Mouse (Mus musculus): ENCODE results near the gene Btbd8. TPM values are rescaled to one million over a fixed set of nuclear protein-coding genes. Genes with fewer than 3 reads are reported as not detected.

Btbd8 gene
- polyA plus RNA-seq, 1 experiment from 2014 or later, result 11.7 TPM

DNA sequence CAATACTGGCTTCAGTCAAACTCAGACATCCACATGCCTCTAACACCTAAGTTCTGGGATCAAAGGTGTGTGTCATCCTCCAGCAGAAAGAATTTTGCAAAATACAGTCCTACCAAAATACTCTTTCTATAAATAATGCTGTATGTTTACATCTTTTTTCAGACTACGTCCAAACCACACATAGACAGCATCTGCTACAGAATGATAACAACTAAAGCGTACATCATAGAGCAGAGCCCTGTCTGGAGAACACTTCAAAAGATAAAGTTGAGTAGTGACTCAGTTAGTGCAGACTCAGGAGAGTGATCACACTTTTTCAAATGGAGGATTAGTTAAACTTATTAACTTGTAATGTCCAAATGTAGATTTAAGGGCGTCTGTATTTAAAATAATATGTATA, 110.2 kb downstream of the Btbd8 start:
- Histone ChIP-seq H3K9ac (ENCODE audit: low read depth, low read length) (no peak overlapping the region), H3K4me2 (replicated peaks; ENCODE audit: low read depth, low read length) (no peak overlapping the region), H3K4me1 (replicated peaks; ENCODE audit: control insufficient read depth, insufficient read depth, low read length) (no peaks in the 10 kb centered on the region), H3K4me3 (ENCODE audit: low read depth, low read length) (no peak overlapping the region), H3K27me3 (ENCODE audit: control insufficient read depth, insufficient read depth, low read length) (no peaks in the 10 kb centered on the region), H3K9me3 (ENCODE audit: control insufficient read depth, low read length) (no peaks in the 10 kb centered on the region), H3K27ac (ENCODE audit: low read depth, low read length) (no peak overlapping the region), H3K36me3 (ENCODE audit: control insufficient read depth, insufficient read depth, low read length) (no peaks in the 10 kb centered on the region)
- ATAC-seq (ENCODE audit: low FRiP score) (no peak), DNase-seq (ENCODE audit: low spot score) (no peak)
- 91% methylated on average over 3 of the region's 3 CpGs for WGBS

GRCm38 (mm10) chr5:107548444-107548843, 110.6 kb downstream of the Btbd8 start:
- DNase-seq (ENCODE audit: low spot score), result no peak
- H3K9me3 ChIP-seq (ENCODE audit: control insufficient read depth, low read length), result no peaks in the 10 kb centered on the region
- no peak overlapping the region for H3K4me3 ChIP-seq (ENCODE audit: low read depth, low read length)
- H3K9ac ChIP-seq (ENCODE audit: low read depth, low read length), result no peak overlapping the region
- 88% methylated on average over 3 of the region's 3 CpGs for WGBS
- no peaks in the 10 kb centered on the region for H3K27me3 ChIP-seq (ENCODE audit: control insufficient read depth, insufficient read depth, low read length)
- no peak overlapping the region for H3K4me2 ChIP-seq (replicated peaks; ENCODE audit: low read depth, low read length)
- H3K36me3 ChIP-seq (ENCODE audit: control insufficient read depth, insufficient read depth, low read length), result no peaks in the 10 kb centered on the region
- H3K27ac ChIP-seq (ENCODE audit: low read depth, low read length), result no peak overlapping the region
- no peak for ATAC-seq (ENCODE audit: low FRiP score)
- no peaks in the 10 kb centered on the region for H3K4me1 ChIP-seq (replicated peaks; ENCODE audit: control insufficient read depth, insufficient read depth, low read length)

GRCm38 (mm10) chr5:107554336-107554735, 116.5 kb downstream of the Btbd8 start:
- no peak overlapping the region for H3K9ac ChIP-seq (ENCODE audit: low read depth, low read length)
- 87% methylated on average over 5 of the region's 5 CpGs for WGBS
- H3K27me3 ChIP-seq (ENCODE audit: control insufficient read depth, insufficient read depth, low read length), result no peaks in the 10 kb centered on the region
- H3K9me3 ChIP-seq (ENCODE audit: control insufficient read depth, low read length), result no peaks in the 10 kb centered on the region
- no peak overlapping the region for H3K4me3 ChIP-seq (ENCODE audit: low read depth, low read length)
- DNase-seq (ENCODE audit: low spot score) (no peak), ATAC-seq (ENCODE audit: low FRiP score) (no peak)
- no peak overlapping the region for H3K4me2 ChIP-seq (replicated peaks; ENCODE audit: low read depth, low read length)
- H3K4me1 ChIP-seq (replicated peaks; ENCODE audit: control insufficient read depth, insufficient read depth, low read length), result no peaks in the 10 kb centered on the region
- H3K36me3 ChIP-seq (ENCODE audit: control insufficient read depth, insufficient read depth, low read length), result no peaks in the 10 kb centered on the region
- no peak overlapping the region for H3K27ac ChIP-seq (ENCODE audit: low read depth, low read length)

GRCm38 (mm10) chr5:107556969-107557368, 119.2 kb downstream of the Btbd8 start:
- DNase-seq (ENCODE audit: low spot score) (no peak), ATAC-seq (ENCODE audit: low FRiP score) (no peak)
- Histone ChIP-seq H3K4me3 (ENCODE audit: low read depth, low read length) (no peak overlapping the region), H3K9me3 (ENCODE audit: control insufficient read depth, low read length) (no peaks in the 10 kb centered on the region), H3K9ac (ENCODE audit: low read depth, low read length) (no peak overlapping the region), H3K27ac (ENCODE audit: low read depth, low read length) (no peak overlapping the region), H3K36me3 (ENCODE audit: control insufficient read depth, insufficient read depth, low read length) (0 out of 2 replicates have a peak, but pooled peaks cover 2% of the 10 kb centered on the region), H3K27me3 (ENCODE audit: control insufficient read depth, insufficient read depth, low read length) (no peaks in the 10 kb centered on the region), H3K4me1 (replicated peaks; ENCODE audit: control insufficient read depth, insufficient read depth, low read length) (no peaks in the 10 kb centered on the region), H3K4me2 (replicated peaks; ENCODE audit: low read depth, low read length) (no peak overlapping the region)
- 86% methylated on average over 3 of the region's 3 CpGs for WGBS

Other genes starting within 250 kb of the Btbd8 start
- 7.5 and 9.6 TPM in 2 replicates for gene Tgfbr3, start 148.4 kb upstream of the Btbd8 start, polyA plus RNA-seq (2014; fragmentation: Nextera tagmentation; extraction: Ambion mirVana)
- gene Brdt, start 106.8 kb upstream of the Btbd8 start, polyA plus RNA-seq (2014; fragmentation: Nextera tagmentation; extraction: Ambion mirVana), result 1.2 and 2.1 TPM in 2 replicates
- 1.1 and 2.4 TPM in 2 replicates for gene Ephx4, start 35.3 kb upstream of the Btbd8 start, polyA plus RNA-seq (2014; fragmentation: Nextera tagmentation; extraction: Ambion mirVana)
- not detected in 2 replicates for gene Lpcat2b, start 6.4 kb upstream of the Btbd8 start, polyA plus RNA-seq (2014; fragmentation: Nextera tagmentation; extraction: Ambion mirVana)
- gene Gm42669, start 69.6 kb downstream of the Btbd8 start, polyA plus RNA-seq (2014; fragmentation: Nextera tagmentation; extraction: Ambion mirVana), result 0.28 and 0.57 TPM in 2 replicates
- gene 1700028K03Rik, start 96.7 kb downstream of the Btbd8 start, polyA plus RNA-seq (2014; fragmentation: Nextera tagmentation; extraction: Ambion mirVana), result 0.04 and 0.48 TPM in 2 replicates
- 21.3 and 23.2 TPM in 2 replicates for gene Rpap2, start 159.4 kb downstream of the Btbd8 start, polyA plus RNA-seq (2014; fragmentation: Nextera tagmentation; extraction: Ambion mirVana)
- 34.7 and 34.9 TPM in 2 replicates for gene Glmn, start 159.9 kb downstream of the Btbd8 start, polyA plus RNA-seq (2014; fragmentation: Nextera tagmentation; extraction: Ambion mirVana)